Mouse (Mus musculus): ENCODE results near the gene H2-DMb2.
A peak's percentile ranks its signal among the peaks of the same experiment; 100 is the strongest.

GRCm38 (mm10) chr17:34121879-34122187, 21.3 kb upstream of the H2-DMb2 start:
- TF ChIP-seq MYOG (IDR thresholded peaks at IDR 0.05; ENCODE audit: control insufficient read depth in 1 of 3, insufficient read depth in 1 of 3, insufficient read length in 2 of 3, low read depth in 2 of 3) (peak in 1 of 3 experiments; percentile 12), POLR2A (IDR thresholded peaks at IDR 0.05; ENCODE audit: insufficient read length, low read depth) (peak; percentile 65), USF1 (IDR thresholded peaks at IDR 0.05; ENCODE audit: low read depth) (no peak)

All from myocyte (in vitro differentiated cells).